Comparison of ENCODE assay signal across 7 mouse cellular contexts in genomic region chr3:50014396-50014795, GRCm38 (mm10).
DNase-seq lines count a peak whose midpoint lies in the region; ATAC-seq lines count a peak whose summit lies in the region.

No protein-coding gene starts in this region.

- no peaks in the 10 kb centered on the region for H3K36me3 ChIP-seq in hindbrain, embryonic 14.5 days (replicated peaks; ENCODE audit: control insufficient read depth, insufficient read depth)
- H3K36me3 ChIP-seq in limb, embryonic 10.5 days: no peaks in the 10 kb centered on the region
- no peaks in the 10 kb centered on the region for H3K36me3 ChIP-seq in kidney, embryonic 14.5 days (ENCODE audit: control insufficient read depth, insufficient read depth, low read length)

- no peaks in the 10 kb centered on the region for H3K27me3 ChIP-seq in hindbrain, embryonic 14.5 days (ENCODE audit: control insufficient read depth, insufficient read depth, low read length)
- H3K27me3 ChIP-seq in limb, embryonic 10.5 days (ENCODE audit: low read depth, poor library complexity, severe bottlenecking): no peaks in the 10 kb centered on the region
- H3K27me3 ChIP-seq in kidney, embryonic 14.5 days (ENCODE audit: control insufficient read depth, insufficient read depth, low read length): no peaks in the 10 kb centered on the region

- no peaks in the 10 kb centered on the region for H3K9me3 ChIP-seq in hindbrain, embryonic 14.5 days (ENCODE audit: control insufficient read depth, low read length)
- H3K9me3 ChIP-seq in limb, embryonic 10.5 days (replicated peaks): no peaks in the 10 kb centered on the region
- no peaks in the 10 kb centered on the region for H3K9me3 ChIP-seq in kidney, embryonic 14.5 days (ENCODE audit: control insufficient read depth, low read length)

- H3K4me3 ChIP-seq in hindbrain, embryonic 14.5 days (replicated peaks; ENCODE audit: low read length): no peak overlapping the region
- no peak overlapping the region for H3K4me3 ChIP-seq in limb, embryonic 10.5 days
- no peak overlapping the region for H3K4me3 ChIP-seq in kidney, embryonic 14.5 days (ENCODE audit: low read length)

- peak; percentile 2 for DNase-seq in ovary, postnatal 14 days (ENCODE audit: low spot score)
- no peak for DNase-seq in ovary, adult 18-20 months (ENCODE audit: low spot score)
- peak; percentile 73 for DNase-seq in hindbrain, embryonic 14.5 days (ENCODE audit: low spot score)
- DNase-seq in limb, embryonic 10.5 days (ENCODE audit: low spot score): no peak
- no peak for DNase-seq in adrenal gland, adult 8-10 months
- DNase-seq in adrenal gland, postnatal 10 days: no peak

- no peak overlapping the region for H3K9ac ChIP-seq in hindbrain, embryonic 14.5 days
- no peak overlapping the region for H3K9ac ChIP-seq in kidney, embryonic 14.5 days (ENCODE audit: low read depth, low read length)

- H3K4me1 ChIP-seq in hindbrain, embryonic 14.5 days (replicated peaks; ENCODE audit: control insufficient read depth, insufficient read depth, low read length): no peaks in the 10 kb centered on the region
- H3K4me1 ChIP-seq in limb, embryonic 10.5 days: peaks cover 14% of the 10 kb centered on the region
- H3K4me1 ChIP-seq in kidney, embryonic 14.5 days (ENCODE audit: control insufficient read depth, insufficient read depth, low read length): peaks cover 3% of the 10 kb centered on the region; the same call in 1 of the 2 replicates

- peak; percentile 93 for ATAC-seq in hindbrain, embryonic 14.5 days (ENCODE audit: low FRiP score)
- ATAC-seq in kidney, embryonic 14.5 days (ENCODE audit: low FRiP score, low TSS enrichment): no peak

- H3K27ac ChIP-seq in hindbrain, embryonic 14.5 days: no peak overlapping the region
- 0 out of 2 replicates have a peak overlapping the region, but pooled peaks have one; percentile 7 for H3K27ac ChIP-seq in limb, embryonic 10.5 days
- H3K27ac ChIP-seq in kidney, embryonic 14.5 days (ENCODE audit: low read depth, low read length): no peak overlapping the region

- H3K4me2 ChIP-seq in hindbrain, embryonic 14.5 days (replicated peaks): no peak overlapping the region
- H3K4me2 ChIP-seq in kidney, embryonic 14.5 days (replicated peaks; ENCODE audit: low read depth, low read length): no peak overlapping the region

- WGBS in hindbrain, embryonic 14.5 days: 29% methylated on average over 4 of the region's 4 CpGs
- WGBS in limb, embryonic 10.5 days: 64% methylated on average over 4 of the region's 4 CpGs
- 68% methylated on average over 4 of the region's 4 CpGs for WGBS in kidney, embryonic 14.5 days

Comparison
In these comparisons a context has a peak if more than half of its experiments do, and no peak if none do; other contexts are left out.
1. DNase-seq: peak in ovary, postnatal 14 days (single experiment) and hindbrain, embryonic 14.5 days (single experiment); none in ovary, adult 18-20 months (single experiment), limb, embryonic 10.5 days (single experiment), adrenal gland, adult 8-10 months (single experiment) and adrenal gland, postnatal 10 days (single experiment).